Mouse (Mus musculus): ENCODE results near the gene Hcfc1.

The Hcfc1 gene

DNA sequence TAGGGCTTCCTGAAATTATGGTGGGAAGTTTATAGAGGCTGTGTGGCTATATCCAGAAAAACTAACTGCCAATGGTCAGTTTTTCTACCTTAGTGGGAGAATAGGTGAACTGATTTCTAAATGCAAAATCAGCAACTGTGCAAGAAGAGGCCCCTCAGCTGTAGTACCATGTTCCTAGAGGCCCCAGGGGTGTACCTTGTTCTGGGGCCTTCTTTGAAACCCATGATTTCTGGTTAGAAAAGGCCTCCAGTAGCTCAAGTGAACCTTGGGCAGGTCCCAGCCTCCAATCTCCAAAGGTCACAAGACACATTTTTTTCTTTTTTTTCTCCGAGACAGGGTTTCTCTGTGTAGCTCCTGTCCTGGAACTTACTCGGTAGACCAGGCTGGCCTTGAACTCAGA is 23.9 kb downstream of the Hcfc1 start:
- no peak for DNase-seq (ENCODE audit: low read depth, low spot score)

DNA sequence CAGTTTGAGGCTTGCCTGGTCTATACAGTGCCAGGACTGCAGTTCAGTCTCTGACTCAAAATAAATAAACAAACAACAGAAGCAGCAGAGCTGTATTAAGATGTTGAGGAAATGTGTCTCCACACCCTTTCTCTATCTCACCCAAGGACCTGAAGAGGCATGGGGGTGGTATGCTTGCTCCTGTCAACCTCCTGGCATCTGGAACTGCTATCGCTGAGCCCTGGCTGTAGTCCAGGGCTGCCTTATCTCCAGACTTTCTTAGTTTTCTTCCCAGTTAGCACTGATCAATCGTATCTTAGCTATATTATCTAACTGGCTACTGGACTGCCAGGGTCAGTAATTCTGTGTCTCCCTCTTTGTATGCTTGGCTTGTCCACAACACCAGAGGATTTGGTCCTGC is 24.3 kb downstream of the Hcfc1 start:
- no peak for DNase-seq (ENCODE audit: low read depth, low spot score)

DNA sequence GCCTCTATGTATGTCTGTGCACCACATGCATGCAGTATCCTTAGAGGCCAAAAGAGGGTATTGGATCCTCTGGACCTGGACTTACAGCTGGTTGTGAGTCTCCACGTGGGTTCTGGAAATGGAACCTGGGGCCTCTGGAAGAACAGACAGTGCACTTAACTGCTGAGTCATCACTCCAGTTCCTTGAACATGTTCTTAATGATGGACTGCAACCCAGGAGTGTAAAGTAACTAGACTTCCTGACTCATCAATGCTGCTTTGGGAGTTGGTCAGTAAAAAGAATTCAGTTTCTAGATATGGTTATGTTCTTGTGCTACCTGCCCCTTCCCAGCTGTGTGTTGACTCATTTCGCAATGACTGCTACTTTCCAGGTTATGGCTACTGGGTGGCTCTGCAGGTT is 34.3 kb downstream of the Hcfc1 start:
- DNase-seq (ENCODE audit: low read depth, low spot score) = peak; percentile 62

DNA sequence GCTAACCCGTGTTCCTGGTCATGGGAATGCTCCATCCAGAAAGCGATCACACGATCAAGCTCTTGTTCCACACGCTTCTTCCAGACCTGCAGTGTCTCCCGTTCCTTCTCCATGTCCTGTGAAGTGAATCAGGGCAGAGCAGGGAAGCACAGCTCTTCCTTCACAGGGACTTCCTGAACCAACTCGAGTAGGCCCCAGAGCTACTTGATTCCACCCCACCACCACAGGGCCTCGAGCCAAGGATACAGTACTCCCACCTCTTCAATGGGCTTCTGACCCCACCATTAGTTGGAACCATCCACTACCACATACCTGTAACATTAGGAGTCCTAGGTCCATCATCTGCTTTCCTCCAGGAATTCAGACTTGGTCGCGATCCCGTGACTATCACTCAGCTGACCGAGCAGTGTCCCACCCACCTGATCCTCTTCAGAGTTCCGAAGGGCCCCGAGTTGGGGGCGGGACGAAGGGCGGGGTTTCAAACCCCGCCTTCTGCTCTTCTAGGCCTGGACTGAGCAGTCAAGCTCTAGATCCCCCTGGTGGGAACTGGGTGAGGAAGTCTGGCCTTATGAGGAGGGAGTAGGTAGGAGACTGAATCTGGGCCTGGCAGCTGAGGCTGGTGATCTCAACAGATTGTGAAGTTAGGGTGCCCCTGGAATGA is 35.6 kb downstream of the Hcfc1 start, which contains the start of gene Renbp:
Renbp (minus strand) TSS at position 449 of the 661 bp plus-strand sequence.
- peak; percentile 84 for DNase-seq (ENCODE audit: low read depth, low spot score)

DNA sequence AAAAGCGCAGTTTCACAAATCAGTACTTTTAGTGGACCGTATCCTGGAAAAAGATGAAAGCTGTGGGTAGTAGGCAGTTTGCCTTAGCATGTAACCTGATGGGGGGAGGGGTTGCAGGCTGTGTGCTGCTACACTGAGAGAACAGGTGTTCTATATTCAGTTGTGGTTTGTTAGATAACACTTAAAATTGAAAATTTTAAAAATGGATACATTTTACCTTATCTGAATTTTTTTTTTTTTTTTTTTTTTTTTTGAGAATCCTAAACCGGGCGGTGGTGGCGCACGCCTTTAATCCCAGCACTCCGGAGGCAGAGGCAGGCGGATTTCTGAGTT is 43.6 kb downstream of the Hcfc1 start:
- DNase-seq (ENCODE audit: low read depth, low spot score) = no peak

DNA sequence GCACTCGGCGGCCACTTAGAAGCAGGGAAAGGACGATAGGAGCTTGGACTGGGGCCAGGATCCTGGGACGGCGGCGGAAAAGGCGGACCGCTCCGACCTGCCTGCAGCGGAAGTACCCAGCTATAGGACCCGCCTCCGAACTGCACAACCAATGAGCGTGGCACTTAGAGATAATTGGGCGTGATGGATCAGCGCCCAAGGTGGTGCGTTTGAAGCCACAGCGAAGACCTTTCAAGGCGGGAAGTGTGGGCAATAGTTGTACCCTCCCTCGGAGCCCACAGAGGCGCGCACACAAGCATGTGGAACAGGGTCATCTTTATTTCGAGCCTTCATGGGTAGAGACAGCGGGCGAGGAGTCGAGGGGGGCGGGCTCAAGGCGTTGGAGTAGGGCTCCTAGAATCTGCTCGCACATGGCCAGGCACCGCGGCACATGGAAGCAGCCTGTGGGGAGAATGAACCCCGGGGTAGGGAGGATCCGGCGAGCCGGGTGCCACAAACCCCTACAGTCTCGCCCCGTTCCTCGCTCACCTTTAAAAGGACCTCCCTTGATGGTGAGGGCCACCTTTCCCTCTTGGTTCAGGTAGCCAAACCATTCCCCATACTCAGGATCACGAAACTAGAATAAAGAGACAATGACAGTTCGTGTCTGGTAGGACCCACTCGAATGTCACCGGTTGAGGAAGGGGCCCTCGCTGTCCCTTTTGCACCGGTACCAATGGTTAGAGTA is 44.2 kb downstream of the Hcfc1 start, which contains the start of the genes Arhgap4 and Naa10:
Arhgap4 (minus strand) TSS at position 48 of the 727 bp plus-strand sequence.
Naa10 (minus strand) TSS at position 122 of the 727 bp plus-strand sequence.
- DNase-seq (ENCODE audit: low read depth, low spot score) = peak; percentile 91

DNA sequence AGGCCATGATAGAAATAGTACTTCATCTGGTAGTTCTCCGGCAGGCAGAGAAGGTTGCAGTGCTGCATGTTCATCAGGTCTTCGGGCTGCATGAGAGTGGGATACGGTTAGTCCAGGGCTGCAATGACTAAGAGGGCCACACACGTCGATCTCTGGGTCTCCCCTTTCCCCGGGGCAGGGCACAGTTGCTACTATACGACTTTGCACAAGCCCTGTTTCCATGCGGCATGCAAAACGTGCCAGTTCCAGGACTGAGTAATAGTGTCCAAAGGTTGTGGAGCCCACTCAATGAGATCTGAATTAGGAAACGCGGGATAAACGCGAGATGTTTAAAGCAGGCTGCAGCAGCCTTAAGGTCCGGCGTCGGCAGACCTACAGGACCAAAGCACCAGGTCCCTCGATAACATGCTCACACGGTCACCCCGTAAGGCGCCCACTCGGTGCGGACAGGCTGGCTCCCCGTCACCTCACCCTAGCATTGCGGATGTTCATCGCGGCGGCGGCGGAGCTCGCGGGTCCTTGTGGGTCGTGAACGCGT is 44.8 kb downstream of the Hcfc1 start:
- peak; percentile 54 for DNase-seq (ENCODE audit: low read depth, low spot score)

DNA sequence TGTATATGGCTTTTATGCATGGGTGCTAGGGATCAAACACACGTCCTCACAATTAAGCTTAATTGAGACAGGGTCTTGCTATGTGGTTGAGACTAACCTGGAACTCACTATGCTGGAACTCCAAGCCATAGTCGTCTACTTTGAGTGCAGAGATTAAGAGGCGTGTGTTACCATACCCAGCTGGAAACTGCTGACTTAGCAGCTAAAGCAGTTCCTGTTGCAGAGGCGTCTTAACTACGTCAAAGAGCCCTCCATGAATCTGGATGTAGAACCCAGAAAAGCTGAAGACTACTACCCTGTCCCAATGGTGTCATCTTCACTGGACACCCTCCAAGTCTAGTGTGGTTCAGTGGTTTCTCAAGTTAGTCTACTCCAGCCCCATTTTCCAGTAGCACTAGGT is 47.5 kb downstream of the Hcfc1 start:
- no peak for DNase-seq (ENCODE audit: low read depth, low spot score)

DNA sequence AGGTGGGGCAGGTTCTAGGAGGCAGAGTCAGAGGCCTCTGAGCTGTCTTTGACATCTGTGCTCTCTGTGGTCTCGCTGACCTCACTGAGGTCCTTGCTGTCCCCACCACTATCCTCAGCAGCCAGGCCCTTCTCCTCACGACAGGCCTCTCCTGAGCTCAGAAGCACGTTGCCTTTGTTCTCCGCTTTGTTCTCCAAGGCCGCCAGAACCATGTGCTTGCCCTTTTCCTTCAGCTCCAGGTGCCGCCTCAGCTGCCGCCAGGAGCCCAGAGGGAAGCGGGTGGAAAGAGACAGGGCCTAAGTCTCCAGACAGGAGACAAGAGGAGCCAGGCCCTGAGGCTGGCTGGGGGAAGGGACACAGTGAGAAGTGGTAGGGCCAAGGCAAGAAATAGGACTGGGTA is 49.2 kb downstream of the Hcfc1 start:
- no peak for DNase-seq (ENCODE audit: low read depth, low spot score)

DNA sequence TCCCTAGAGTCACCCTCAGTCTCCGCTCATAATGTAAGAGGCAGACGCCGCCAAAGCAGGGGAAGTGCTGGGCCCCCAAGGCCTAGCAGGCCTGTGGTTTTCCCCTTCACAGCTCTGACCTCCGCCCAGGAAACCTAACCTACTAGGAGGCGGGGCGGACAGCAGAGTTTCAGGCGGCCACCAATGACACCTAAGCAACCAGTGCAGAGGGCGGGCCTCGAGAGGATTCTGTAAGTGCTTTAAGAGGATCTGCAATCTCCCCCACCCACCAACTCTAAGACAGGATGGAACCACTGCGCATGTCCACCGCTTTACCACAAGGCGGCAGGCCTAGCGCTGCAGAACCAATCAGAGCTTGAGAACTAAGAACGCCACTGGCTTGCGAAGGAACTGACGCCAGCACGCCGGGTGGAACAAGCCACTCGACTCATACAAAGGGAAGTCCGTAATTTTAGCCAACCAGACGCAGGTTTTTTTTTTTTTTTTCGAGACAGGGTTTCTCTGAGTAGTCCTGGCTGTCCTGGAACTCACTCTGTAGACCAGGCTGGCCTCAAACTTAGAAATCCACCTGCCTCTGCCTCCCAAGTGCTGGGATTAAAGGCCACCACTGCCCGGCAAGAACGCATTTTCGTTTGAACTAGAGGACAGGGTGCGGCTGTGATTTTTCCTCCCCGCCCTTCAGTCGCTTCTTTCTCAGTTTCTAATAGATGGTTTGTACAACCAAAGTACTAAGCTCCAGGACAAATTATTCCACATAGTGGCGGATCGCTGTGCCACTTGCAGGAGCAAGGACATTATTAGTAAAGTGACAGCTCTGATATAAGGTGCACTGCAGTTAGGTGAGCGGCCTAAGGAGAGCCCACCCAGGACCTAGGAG is 51.1 kb downstream of the Hcfc1 start:
- DNase-seq (ENCODE audit: low read depth, low spot score) = peak; percentile 99

DNA sequence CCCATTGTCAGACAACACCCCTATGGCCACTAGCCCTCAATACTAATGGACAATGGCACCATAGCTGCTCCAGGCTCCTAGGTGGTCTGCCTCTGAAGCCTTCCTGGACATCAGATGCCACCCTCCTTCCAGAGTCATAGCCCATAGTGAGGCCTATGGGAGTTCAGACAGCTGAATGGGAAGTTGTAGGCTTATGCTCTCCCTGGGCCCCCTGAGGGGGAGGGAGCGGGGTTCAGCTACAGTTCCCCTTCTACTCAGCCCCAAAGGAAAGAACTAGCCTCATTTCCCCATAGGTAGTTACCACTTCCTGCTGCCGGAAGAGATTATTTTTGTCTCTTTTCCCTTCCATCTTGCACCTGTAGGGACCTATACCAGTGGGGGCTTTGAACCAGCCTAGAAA is 54.6 kb downstream of the Hcfc1 start:
- no peak for DNase-seq (ENCODE audit: low read depth, low spot score)

DNA sequence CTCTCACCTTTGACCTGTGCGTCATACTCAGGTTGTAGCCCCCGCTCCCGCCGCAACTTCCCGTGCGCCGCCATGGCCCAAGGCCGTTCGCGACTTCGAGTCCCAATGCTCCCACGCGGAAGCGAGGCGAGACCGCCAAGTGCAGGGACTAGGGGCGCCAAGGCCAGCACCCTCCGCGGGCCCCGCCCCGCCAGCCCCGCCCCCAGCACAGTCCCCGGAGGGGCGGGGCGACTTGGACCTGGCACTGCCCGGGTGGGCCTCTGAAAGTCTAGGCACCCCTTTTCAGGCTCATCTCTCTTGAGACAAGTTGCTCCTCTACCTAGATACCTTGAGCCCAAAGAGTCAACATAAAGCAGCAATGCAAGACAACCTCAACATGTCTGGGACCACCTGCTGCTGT is 55.0 kb downstream of the Hcfc1 start:
- DNase-seq (ENCODE audit: low read depth, low spot score) = no peak

DNA sequence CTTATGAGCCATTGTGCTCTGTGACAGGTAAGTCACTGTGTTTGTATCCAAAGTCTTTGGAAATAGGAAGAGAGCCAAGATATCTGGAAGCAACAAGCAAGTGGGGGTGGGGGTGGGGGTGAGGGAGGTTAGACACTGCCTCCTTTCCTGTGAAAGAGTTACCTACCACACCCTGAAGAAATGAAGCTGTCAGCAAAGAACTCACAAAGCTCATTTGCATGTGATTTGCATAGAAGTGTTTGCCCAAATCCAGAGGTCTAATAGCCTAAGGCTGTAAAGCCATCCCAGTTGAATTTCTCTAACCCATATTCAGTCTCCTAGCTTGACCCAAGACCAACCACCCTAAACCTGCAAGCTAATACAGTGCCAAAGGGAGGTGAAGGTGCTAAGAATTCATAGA is 55.7 kb downstream of the Hcfc1 start:
- no peak for DNase-seq (ENCODE audit: low read depth, low spot score)

DNA sequence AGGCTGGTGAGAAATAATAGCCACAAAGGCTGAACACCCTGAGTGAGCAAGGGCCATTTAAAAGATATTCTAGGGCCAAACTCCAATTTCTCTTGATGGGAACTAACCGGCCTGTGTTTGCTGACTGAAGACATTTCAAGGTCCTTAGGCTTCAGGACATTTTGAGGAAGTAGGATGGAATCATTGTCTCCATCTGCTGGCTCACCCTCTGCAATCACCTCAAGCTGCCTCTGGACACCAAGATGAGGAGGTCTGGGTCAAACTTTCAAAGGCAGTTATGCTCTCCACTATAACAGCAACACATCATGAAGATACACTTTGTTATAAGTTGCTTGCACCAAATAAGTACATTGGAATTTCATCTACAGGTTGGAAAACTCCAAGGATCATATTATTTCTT is 56.1 kb downstream of the Hcfc1 start:
- DNase-seq (ENCODE audit: low read depth, low spot score) = no peak

DNA sequence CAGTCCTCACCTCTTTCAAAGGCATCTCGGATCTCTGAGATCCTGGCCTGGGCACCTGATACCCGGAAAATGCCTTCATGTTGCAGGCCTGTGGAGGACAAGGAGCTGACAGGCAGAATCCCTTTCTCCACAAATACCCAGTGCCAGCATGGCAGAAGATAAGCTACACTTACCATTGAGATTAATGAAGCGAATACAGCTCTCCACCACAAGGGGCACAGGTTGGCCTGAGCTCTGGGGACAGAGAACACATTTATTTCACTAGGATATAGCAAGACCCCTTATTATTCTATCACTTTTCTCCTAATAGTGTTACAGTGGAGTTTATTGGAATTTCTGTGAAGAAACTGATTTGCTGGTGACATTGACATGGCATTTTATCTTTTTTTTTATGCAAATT is 68.2 kb downstream of the Hcfc1 start:
- peak; percentile 40 for DNase-seq (ENCODE audit: low read depth, low spot score)

DNA sequence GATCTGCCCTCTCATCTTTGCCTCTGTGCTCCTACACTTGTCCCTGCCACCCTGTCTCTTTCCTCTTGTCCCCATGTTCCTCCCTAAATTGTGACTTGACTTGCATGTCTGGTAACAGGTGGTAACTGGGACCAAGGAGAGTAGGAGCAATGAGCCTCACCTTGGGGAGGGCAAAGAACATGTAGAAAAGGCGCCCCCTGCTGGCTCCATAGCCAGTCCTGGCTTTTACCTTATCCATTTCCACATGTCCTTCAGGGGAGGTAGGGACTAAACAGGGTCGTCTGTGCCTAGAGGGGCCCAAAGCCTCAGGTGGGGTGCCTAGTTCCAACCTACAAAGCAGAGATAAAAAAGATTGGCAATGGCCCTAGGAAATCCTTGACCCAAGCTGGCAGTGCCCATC is 70.4 kb downstream of the Hcfc1 start, which contains the start of gene L1cam:
L1cam (minus strand) TSS at position 387 of the 400 bp plus-strand sequence.
- peak; percentile 58 for DNase-seq (ENCODE audit: low read depth, low spot score)

DNA sequence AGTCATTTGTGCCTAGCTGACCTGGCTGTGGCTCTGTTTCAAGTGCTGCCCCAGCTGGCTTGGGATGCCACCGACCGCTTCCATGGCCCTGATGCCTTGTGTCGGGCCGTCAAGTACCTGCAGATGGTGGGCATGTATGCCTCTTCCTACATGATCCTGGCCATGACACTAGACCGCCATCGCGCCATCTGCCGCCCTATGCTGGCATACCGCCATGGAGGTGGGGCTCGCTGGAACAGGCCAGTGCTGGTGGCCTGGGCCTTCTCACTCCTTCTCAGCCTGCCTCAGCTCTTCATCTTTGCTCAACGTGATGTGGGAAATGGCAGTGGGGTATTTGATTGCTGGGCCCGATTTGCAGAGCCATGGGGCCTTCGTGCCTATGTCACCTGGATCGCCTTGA is 73.3 kb downstream of the Hcfc1 start:
- DNase-seq (ENCODE audit: low read depth, low spot score) = no peak

Measured in 3T3-L1 (cell line).